Comparison of ENCODE assay signal across 9 mouse cellular contexts in the genomic region with DNA sequence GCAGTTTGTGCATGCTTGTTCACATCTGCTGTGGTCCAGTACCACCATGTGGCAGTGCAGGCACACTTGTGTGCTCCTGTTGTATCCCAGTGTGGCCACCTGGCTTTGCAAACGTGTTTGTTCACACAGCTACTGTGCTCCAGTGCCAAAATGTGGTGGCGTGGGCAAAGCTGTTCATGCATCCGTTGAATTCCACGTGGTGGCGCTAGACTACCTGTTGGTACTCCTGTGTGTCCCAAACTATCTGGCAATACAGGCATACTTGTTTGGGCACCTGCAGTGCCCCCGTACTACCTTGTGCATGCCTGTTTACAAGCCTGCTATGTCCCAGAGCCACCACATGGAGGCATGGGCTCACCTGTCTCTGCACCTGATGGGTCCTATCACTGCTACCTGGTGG. TPM values are rescaled to one million over a fixed set of nuclear protein-coding genes. Genes with fewer than 3 reads are reported as not detected.
A peak's percentile ranks its signal among the peaks of the same experiment; 100 is the strongest.
DNase-seq lines count a peak whose midpoint lies in the region; ATAC-seq and TF ChIP-seq lines count a peak whose summit lies in the region.
"Had no signal": no experiment of that assay in that cellular context is flagged by ENCODE, and none has a peak within 500 bp of the region (broad histone marks: within the 10 kb centered on the region; RNA-seq: fewer than 3 reads in every experiment).

No protein-coding gene starts in this region.

- no peak overlapping the region for H3K9ac ChIP-seq in liver, embryonic 14.5 days (replicated peaks)
- H3K9ac ChIP-seq: embryonic facial prominence, embryonic 15.5 days had no signal

- H3K4me1 ChIP-seq in liver, embryonic 14.5 days (replicated peaks; ENCODE audit: control insufficient read depth in 2 of 2, insufficient read depth in 2 of 2, low read length in 1 of 2), result no peaks in the 10 kb centered on the region
- H3K4me1 ChIP-seq: embryonic facial prominence, embryonic 15.5 days had no signal

- no peak for ATAC-seq in CD4-positive, CD25-positive, alpha-beta regulatory T cell, adult 4 months
- ATAC-seq in liver, embryonic 14.5 days (ENCODE audit: insufficient read depth), result no peak

- H3K4me3 ChIP-seq in liver, embryonic 14.5 days (ENCODE audit: insufficient read depth in 1 of 2, low read depth in 2 of 2, low read length in 2 of 2), result no peak overlapping the region
- H3K4me3 ChIP-seq: embryonic facial prominence, embryonic 15.5 days had no signal

- TF ChIP-seq EP300 in liver, embryonic 14.5 days (IDR thresholded peaks at IDR 0.05; ENCODE audit: low read depth), result no peak

- 22% methylated on average over 6 of the region's 6 CpGs for WGBS in liver, embryonic 14.5 days (ENCODE audit: insufficient replicate concordance)

- H3K9me3 ChIP-seq in liver, embryonic 14.5 days (ENCODE audit: control insufficient read depth, low read length), result no peaks in the 10 kb centered on the region
- H3K9me3 ChIP-seq: embryonic facial prominence, embryonic 15.5 days had no signal

- no peak overlapping the region for H3K4me2 ChIP-seq in liver, embryonic 14.5 days (ENCODE audit: low read depth)
- H3K4me2 ChIP-seq: embryonic facial prominence, embryonic 15.5 days had no signal

- peak; percentile 37 for TF ChIP-seq CTCF in liver, embryonic 14.5 days (IDR thresholded peaks at IDR 0.05; ENCODE audit: low read depth)

- no peak overlapping the region for H3K27ac ChIP-seq in liver, embryonic 14.5 days
- H3K27ac ChIP-seq: embryonic facial prominence, embryonic 15.5 days had no signal

- H3K27me3 ChIP-seq in liver, embryonic 14.5 days (ENCODE audit: control insufficient read depth, insufficient read depth, low read length), result no peaks in the 10 kb centered on the region
- H3K27me3 ChIP-seq: embryonic facial prominence, embryonic 15.5 days had no signal

- no peaks in the 10 kb centered on the region for H3K36me3 ChIP-seq in liver, embryonic 14.5 days (replicated peaks; ENCODE audit: control insufficient read depth, insufficient read depth, low read depth)
- H3K36me3 ChIP-seq: embryonic facial prominence, embryonic 15.5 days had no signal

- DNase-seq in CD4-positive, CD25-positive, alpha-beta regulatory T cell, adult 2 months (ENCODE audit: low read depth, low spot score), result peak; percentile 43
- DNase-seq in kidney, adult 9 months, result peak; percentile 34
- no peak for DNase-seq in kidney, adult 11 months
- DNase-seq in MN1 (ENCODE audit: low spot score), result peak; percentile 45
- DNase-seq in liver, embryonic 14.5 days (ENCODE audit: low read depth in 3 of 3, low spot score in 3 of 3), result no peak
- DNase-seq in ovary, postnatal 10 days (ENCODE audit: low spot score), result no peak
- DNase-seq in spleen, postnatal 14 days (ENCODE audit: low spot score in 2 of 2), result no peak

RNA-seq across cellular contexts. Expression of a gene that starts 32.0 kb away (rescaled TPM):
- not detected for polyA plus RNA-seq in CD4-positive, CD25-positive, alpha-beta regulatory T cell, adult 4 months (2017; shearing (Covaris generic))
- 2.1 and 2.2 TPM in 2 replicates for polyA plus RNA-seq in liver, embryonic 14.5 days (2012; rRNA removed)
- polyA plus RNA-seq in liver, embryonic 14.5 days (2014; fragmentation: Nextera tagmentation; extraction: Ambion mirVana), result 2.5 and 3.9 TPM in 2 replicates

Comparison
In these comparisons a context has a peak if more than half of its experiments do, and no peak if none do; other contexts are left out.
1. DNase-seq: peak in CD4-positive, CD25-positive, alpha-beta regulatory T cell, adult 2 months (single experiment), kidney, adult 9 months (single experiment) and MN1 (single experiment); none in kidney, adult 11 months (single experiment), liver, embryonic 14.5 days (0 of 3), ovary, postnatal 10 days (single experiment) and spleen, postnatal 14 days (0 of 2).